In genomic region chr19:53500298-53501006, GRCm38 (mm10) we compare ENCODE assay signal across 9 mouse cellular contexts. TPM values are rescaled to one million over a fixed set of nuclear protein-coding genes. Genes with fewer than 3 reads are reported as not detected.
A peak's percentile ranks its signal among the peaks of the same experiment; 100 is the strongest.
DNase-seq lines count a peak whose midpoint lies in the region.
"Had no signal": no experiment of that assay in that cellular context is flagged by ENCODE, and none has a peak within 500 bp of the region (broad histone marks: within the 10 kb centered on the region; RNA-seq: fewer than 3 reads in every experiment).

No protein-coding gene starts in this region.

- H3K27me3 ChIP-seq in embryonic facial prominence, embryonic 10.5 days (replicated peaks; ENCODE audit: low read depth, poor library complexity, severe bottlenecking), result no peaks in the 10 kb centered on the region
- no peaks in the 10 kb centered on the region for H3K27me3 ChIP-seq in limb, embryonic 10.5 days (ENCODE audit: low read depth, poor library complexity, severe bottlenecking)
- H3K27me3 ChIP-seq: limb, embryonic 15.5 days had no signal

- H3K4me1 ChIP-seq in embryonic facial prominence, embryonic 10.5 days, result peaks cover 9% of the 10 kb centered on the region
- peaks cover 7% of the 10 kb centered on the region; the same call in 1 of the 2 replicates for H3K4me1 ChIP-seq in limb, embryonic 10.5 days
- H3K4me1 ChIP-seq: limb, embryonic 15.5 days had no signal

- no peaks in the 10 kb centered on the region for H3K9me3 ChIP-seq in embryonic facial prominence, embryonic 10.5 days
- no peaks in the 10 kb centered on the region for H3K9me3 ChIP-seq in limb, embryonic 10.5 days (replicated peaks)
- H3K9me3 ChIP-seq: limb, embryonic 15.5 days had no signal

- DNase-seq in 416B (ENCODE audit: low read depth) (peak; percentile 73), MN1 (ENCODE audit: low spot score) (peak; percentile 81)
- DNase-seq in embryonic facial prominence, embryonic 10.5 days (ENCODE audit: low spot score), result no peak
- peak; percentile 46 for DNase-seq in heart, postnatal 4 days
- DNase-seq in layer of hippocampus, adult 9-10 months (ENCODE audit: low spot score), result peak; percentile 22
- DNase-seq in retina, postnatal 1 day, result peak; percentile 82
- no peak for DNase-seq in limb, embryonic 10.5 days (ENCODE audit: low spot score)
- no peak for DNase-seq in spleen, adult 18-20 months

- no peaks in the 10 kb centered on the region for H3K36me3 ChIP-seq in embryonic facial prominence, embryonic 10.5 days (replicated peaks)
- H3K36me3 ChIP-seq in limb, embryonic 10.5 days, result no peaks in the 10 kb centered on the region
- H3K36me3 ChIP-seq: limb, embryonic 15.5 days had no signal

- peak overlapping the region; percentile 24; the same call in 1 of the 2 replicates for H3K27ac ChIP-seq in embryonic facial prominence, embryonic 10.5 days (replicated peaks)
- H3K27ac ChIP-seq in limb, embryonic 10.5 days, result no peak overlapping the region
- H3K27ac ChIP-seq: limb, embryonic 15.5 days had no signal

- H3K4me3 ChIP-seq in embryonic facial prominence, embryonic 10.5 days, result no peak overlapping the region
- no peak overlapping the region for H3K4me3 ChIP-seq in limb, embryonic 10.5 days
- H3K4me3 ChIP-seq: limb, embryonic 15.5 days had no signal

- WGBS in embryonic facial prominence, embryonic 10.5 days, result 79% methylated on average over 25 of the region's 25 CpGs
- 78% methylated on average over 25 of the region's 25 CpGs for WGBS in limb, embryonic 10.5 days

RNA-seq across cellular contexts. Expression of gene Dusp5, which starts 28.5 kb away (rescaled TPM):
- 6.9 and 7.8 TPM in 2 replicates for polyA plus RNA-seq in embryonic facial prominence, embryonic 10.5 days (2016; fragmentation: Nextera tagmentation; extraction: Ambion mirVana)
- 10 to 100 TPM; 18.7 to 20.7 TPM for total RNA-seq in heart, postnatal 4 days (2021)
- 6.4 and 8.9 TPM in 2 replicates for polyA plus RNA-seq in limb, embryonic 10.5 days (2016; fragmentation: Nextera tagmentation; extraction: Ambion mirVana)

Comparison
In these comparisons a context has a peak if more than half of its experiments do, and no peak if none do; other contexts are left out.
1. DNase-seq: peak in 416B (single experiment), MN1 (single experiment), heart, postnatal 4 days (single experiment), layer of hippocampus, adult 9-10 months (single experiment) and retina, postnatal 1 day (single experiment); none in embryonic facial prominence, embryonic 10.5 days (single experiment), limb, embryonic 10.5 days (single experiment) and spleen, adult 18-20 months (0 of 2).